Mouse (Mus musculus): ENCODE results near the gene Gm8994. TPM values are rescaled to one million over a fixed set of nuclear protein-coding genes. Genes with fewer than 3 reads are reported as not detected.

The Gm8994 gene
- not detected for total RNA-seq (2023)

GRCm38 (mm10) chr6:136327239-136327638 is at the start of gene Gm8994:
TSS of gene Gm8994 (plus strand) at chr6:136327539.

Other genes with a start within 250 kb of the Gm8994 start
- gene Grin2b, start 154.0 kb upstream of the Gm8994 start, total RNA-seq (2023) = not detected
- gene E330021D16Rik, start 88.0 kb downstream of the Gm8994 start, total RNA-seq (2023) = not detected
- gene Atf7ip, start 178.6 kb downstream of the Gm8994 start, total RNA-seq (2023) = 100 to 1,000 TPM; 255 to 329 TPM